Mouse (Mus musculus) embryonic facial prominence, embryonic 14.5 days (tissue): ENCODE measurements around the gene Sec22c. TPM values are rescaled to one million over a fixed set of nuclear protein-coding genes. Genes with fewer than 3 reads are reported as not detected.

Experiments used
- ATAC-seq: fragments of 200-750 bp; cut with Nextera tagmentation; 2 replicates; pipeline ENCODE4 v1.8.0; 2017; ENCODE audit warnings: low read depth, moderate number of reproducible peaks, moderate TSS enrichment
- DNase-seq: peaks from one replicate; pipeline ENCODE4 v3.0.0-alpha.2; 2015; ENCODE audit warnings: low spot score
- H3K27ac ChIP-seq: fragments of 300-500 bp; sonication (generic); replicated peaks from 2 replicates; pipeline ENCODE4 v1.5.1; 2014; ENCODE audit warnings: low read depth, mild to moderate bottlenecking, low read length, moderate library complexity
- H3K27me3 ChIP-seq: fragments of 300-500 bp; sonication (generic); replicated peaks from 2 replicates; pipeline ENCODE4 v1.6.1; 2014; ENCODE audit warnings: low read length; ENCODE audit not compliant: control insufficient read depth, insufficient read depth
- H3K36me3 ChIP-seq: fragments of 300-500 bp; sonication (generic); 2 replicates; pipeline ENCODE4 v1.6.1; 2014; ENCODE audit warnings: low read length, mixed read lengths; ENCODE audit not compliant: control insufficient read depth, insufficient read depth
- H3K4me1 ChIP-seq: fragments of 300-500 bp; sonication (generic); 2 replicates; pipeline ENCODE4 v1.6.1; 2014; ENCODE audit warnings: antibody characterized with exemption, low read length; ENCODE audit not compliant: control insufficient read depth, insufficient read depth
- H3K4me2 ChIP-seq: fragments of 300-500 bp; sonication (generic); 2 replicates; pipeline ENCODE4 v1.6.1; 2014; ENCODE audit warnings: low read depth, mild to moderate bottlenecking, low read length, moderate library complexity, mixed read lengths
- H3K4me3 ChIP-seq: fragments of 300-500 bp; sonication (generic); 2 replicates; pipeline ENCODE4 v1.5.1; 2014; ENCODE audit warnings: low read depth, mild to moderate bottlenecking, low read length
- H3K9ac ChIP-seq: fragments of 300-500 bp; sonication (generic); 2 replicates; pipeline ENCODE4 v1.6.1; 2014; ENCODE audit warnings: low read depth, mild to moderate bottlenecking, low read length, moderate library complexity, mixed read lengths
- H3K9me3 ChIP-seq: fragments of 300-500 bp; sonication (generic); 2 replicates; pipeline ENCODE4 v1.6.1; 2016; ENCODE audit warnings: low read length; ENCODE audit not compliant: control insufficient read depth
- WGBS: fragments of 180-500 bp; shearing (Covaris S2); extraction: QIAGEN DNeasy Blood & Tissue Kit; methylation state at CpG from one replicate; pipeline ENCODE4 v1.1.7; 2014; 5-methylcytosine and 5-hydroxymethylcytosine counted together
- polyA plus RNA-seq: library from polyadenylated mRNA; unstranded; fragments of >200 nt; fragmentation: Nextera tagmentation; extraction: Ambion mirVana; gene quantifications from 2 replicates; pipeline ENCODE4 v1.2.1, GENCODE M21; 2014

Gene Sec22c
- 10.9 and 12.4 TPM in 2 replicates for polyA plus RNA-seq

DNA sequence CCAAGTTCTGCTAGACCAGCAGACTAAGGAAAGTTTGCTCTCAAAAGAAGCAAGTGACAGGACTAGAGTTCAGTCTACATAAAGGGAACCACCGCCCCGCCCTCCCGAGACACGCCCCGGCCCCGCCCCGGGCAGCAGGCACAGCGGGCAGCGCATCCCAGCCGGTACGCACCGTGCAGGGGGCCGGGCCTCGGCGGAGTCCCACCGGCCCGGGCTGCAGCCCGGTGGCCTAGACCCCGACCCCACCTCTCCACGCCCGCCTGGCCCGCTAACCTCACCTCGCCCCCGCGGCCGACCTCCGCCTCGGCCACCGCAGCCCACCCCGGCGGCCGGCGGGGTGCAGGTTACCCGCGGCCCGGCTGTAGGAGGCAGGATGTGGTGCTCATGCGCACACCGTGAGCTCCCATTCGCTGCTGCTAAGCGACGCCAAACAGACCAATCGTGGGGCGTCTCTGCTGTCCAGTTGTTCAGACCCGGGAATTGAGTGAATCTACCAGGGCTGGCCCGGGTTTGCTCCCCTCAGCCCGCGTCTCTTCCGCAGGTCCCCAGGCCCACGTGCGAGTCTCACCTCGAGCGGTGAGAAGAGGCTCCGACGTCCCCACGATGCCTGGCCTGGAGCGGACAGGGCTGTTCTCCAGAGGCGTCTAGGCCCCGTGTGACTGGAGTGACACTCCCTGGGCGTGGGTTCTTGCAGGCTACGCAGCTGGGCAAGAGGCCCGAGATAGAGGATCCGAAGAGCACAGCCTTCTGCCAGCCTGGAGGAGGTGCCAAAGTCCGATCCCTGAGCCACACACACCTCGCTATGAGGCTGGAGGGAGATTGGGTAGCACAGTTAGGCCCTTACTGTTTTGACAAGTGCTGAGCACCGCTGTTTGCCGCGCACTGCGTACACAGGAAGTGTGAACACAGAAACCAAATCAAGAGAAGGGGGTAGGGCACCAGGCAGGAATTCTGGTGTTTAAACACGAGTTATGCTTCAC, at the start of gene Sec22c:
Gene Sec22c (minus strand): TSS at position 845 of the 980 bp plus-strand sequence.
- WGBS = 3% methylated on average over 29 of the region's 69 CpGs

GRCm38 (mm10) chr9:121754624-121755023, 49.3 kb upstream of the Sec22c start:
- Histone ChIP-seq H3K4me1 (peaks cover 20% of the 10 kb centered on the region), H3K9me3 (no peaks in the 10 kb centered on the region), H3K4me3 (no peak overlapping the region), H3K9ac (no peak overlapping the region), H3K27me3 (no peaks in the 10 kb centered on the region), H3K36me3 (peaks cover 74% of the 10 kb centered on the region), H3K4me2 (no peak overlapping the region), H3K27ac (no peak overlapping the region)
- 93% methylated on average over 3 of the region's 3 CpGs for WGBS
- ATAC-seq (no peak), DNase-seq (no peak)

More for the DNA sequence above, at the start of gene Sec22c:
- ATAC-seq (peak; percentile 98), DNase-seq (peak; percentile 95)
- Histone ChIP-seq H3K27me3 (no peaks in the 10 kb centered on the region), H3K9ac (peak within 1 kb of the TSS; percentile 71), H3K27ac (peak within 1 kb of the TSS; percentile 35; the same call in 1 of the 2 replicates), H3K36me3 (no peaks in the 10 kb centered on the region), H3K9me3 (no peaks in the 10 kb centered on the region), H3K4me1 (peaks cover 14% of the 10 kb centered on the region), H3K4me2 (peak within 1 kb of the TSS; percentile 66), H3K4me3 (peak within 1 kb of the TSS; percentile 70)

DNA sequence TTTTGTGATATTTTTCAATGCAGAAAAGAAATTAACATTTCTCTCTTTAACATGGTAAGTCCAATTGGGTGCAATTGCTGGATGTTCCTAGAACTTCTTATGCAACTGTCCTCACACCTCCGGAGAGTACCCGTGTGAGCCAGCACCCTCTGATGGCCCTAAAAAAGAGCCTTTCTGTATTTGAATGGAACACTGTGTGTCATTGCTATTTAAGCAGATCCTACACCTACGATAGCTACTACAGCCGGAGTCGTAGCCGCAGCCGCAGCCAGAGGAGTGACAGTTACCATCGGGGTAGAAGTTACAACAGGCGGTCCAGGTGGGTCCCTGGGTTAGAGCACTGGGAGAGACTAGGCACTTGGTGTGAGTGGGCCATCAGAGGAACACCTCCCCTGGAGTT, 47.5 kb upstream of the Sec22c start:
- Histone ChIP-seq H3K36me3 (peaks cover 93% of the 10 kb centered on the region), H3K4me3 (no peak overlapping the region), H3K4me1 (peaks cover 9% of the 10 kb centered on the region), H3K27me3 (no peaks in the 10 kb centered on the region), H3K27ac (no peak overlapping the region), H3K4me2 (no peak overlapping the region), H3K9ac (no peak overlapping the region), H3K9me3 (no peaks in the 10 kb centered on the region)
- WGBS = 96% methylated on average over 9 of the region's 9 CpGs
- ATAC-seq = no peak
- DNase-seq = no peak

- 91% methylated on average over 8 of the region's 8 CpGs for WGBS
- Histone ChIP-seq H3K27ac (no peak overlapping the region), H3K4me2 (no peak overlapping the region), H3K27me3 (no peaks in the 10 kb centered on the region), H3K9ac (no peak overlapping the region), H3K4me1 (no peaks in the 10 kb centered on the region), H3K4me3 (no peak overlapping the region), H3K36me3 (peaks cover 86% of the 10 kb centered on the region), H3K9me3 (no peaks in the 10 kb centered on the region)
- ATAC-seq (no peak), DNase-seq (no peak)
These were observed 38.8 kb upstream of the Sec22c start for GRCm38 (mm10) chr9:121744051-121744450.

- Histone ChIP-seq H3K4me2 (no peak overlapping the region), H3K27me3 (no peaks in the 10 kb centered on the region), H3K27ac (no peak overlapping the region), H3K4me3 (no peak overlapping the region), H3K4me1 (no peaks in the 10 kb centered on the region), H3K9me3 (no peaks in the 10 kb centered on the region), H3K36me3 (peaks cover 70% of the 10 kb centered on the region), H3K9ac (no peak overlapping the region)
- DNase-seq (no peak), ATAC-seq (no peak)
- 89% methylated on average over 3 of the region's 3 CpGs for WGBS
These were observed 35.9 kb upstream of the Sec22c start for GRCm38 (mm10) chr9:121741168-121741567.

DNA sequence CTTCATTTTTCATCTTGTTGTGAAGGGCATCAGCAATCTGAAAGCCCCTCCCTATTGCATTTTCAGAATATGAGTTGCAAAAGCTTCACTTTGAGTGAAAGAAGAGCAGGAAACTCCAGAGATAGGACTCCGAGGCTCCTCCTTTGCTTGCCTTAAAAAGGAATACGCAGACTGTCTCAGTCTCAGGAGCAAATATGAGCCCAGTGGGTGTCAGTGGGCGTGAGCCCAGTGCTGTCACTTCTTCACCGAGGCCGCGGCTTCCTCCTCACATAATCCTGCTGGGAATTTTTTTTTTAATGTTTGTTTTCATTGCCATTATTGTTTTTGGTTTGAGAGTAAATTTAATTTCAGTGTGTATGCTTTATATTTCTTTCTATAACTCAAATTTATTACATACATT, 35.2 kb upstream of the Sec22c start:
- 87% methylated on average over 6 of the region's 6 CpGs for WGBS
- no peaks in the 10 kb centered on the region for H3K9me3 ChIP-seq
- DNase-seq (no peak), ATAC-seq (no peak)
- peaks cover 70% of the 10 kb centered on the region for H3K36me3 ChIP-seq
- H3K9ac ChIP-seq = no peak overlapping the region
- no peaks in the 10 kb centered on the region for H3K27me3 ChIP-seq
- H3K4me3 ChIP-seq = no peak overlapping the region
- no peak overlapping the region for H3K27ac ChIP-seq
- no peak overlapping the region for H3K4me2 ChIP-seq
- no peaks in the 10 kb centered on the region for H3K4me1 ChIP-seq

GRCm38 (mm10) chr9:121719347-121720331, 14.3 kb upstream of the Sec22c start:
- 0% methylated on average over 30 of the region's 87 CpGs for WGBS
- peak; percentile 48 for DNase-seq
- H3K9me3 ChIP-seq = peaks cover 5% of the 10 kb centered on the region; the same call in 1 of the 2 replicates

GRCm38 (mm10) chr9:121718792-121719318, 13.6 kb upstream of the Sec22c start, which contains the start of gene Nktr:
Gene Nktr, plus strand, starts transcription at chr9:121719169.
- Histone ChIP-seq H3K9me3 (peaks cover 5% of the 10 kb centered on the region; the same call in 1 of the 2 replicates), H3K36me3 (no peaks in the 10 kb centered on the region), H3K4me2 (peak within 1 kb of the TSS; percentile 88), H3K27me3 (no peaks in the 10 kb centered on the region), H3K4me1 (peaks cover 8% of the 10 kb centered on the region), H3K4me3 (peak within 1 kb of the TSS; percentile 93), H3K27ac (peak within 1 kb of the TSS; percentile 93), H3K9ac (peak within 1 kb of the TSS; percentile 98)
- peak; percentile 99 for DNase-seq
- under 1% methylated on average over 30 of the region's 61 CpGs for WGBS
- peak; percentile 99 for ATAC-seq

More at GRCm38 (mm10) chr9:121719347-121720331, 14.3 kb upstream of the Sec22c start:
- H3K4me3 ChIP-seq = peak overlapping the region; percentile 93
- H3K4me1 ChIP-seq = peaks cover 8% of the 10 kb centered on the region
- peak overlapping the region; percentile 88 for H3K4me2 ChIP-seq
- no peaks in the 10 kb centered on the region for H3K36me3 ChIP-seq
- peak overlapping the region; percentile 93 for H3K27ac ChIP-seq
- H3K9ac ChIP-seq = peak overlapping the region; percentile 98
- peak; percentile 64 for ATAC-seq
- H3K27me3 ChIP-seq = no peaks in the 10 kb centered on the region
